Mouse (Mus musculus) Muller cell, postnatal 12 days (primary cell): ENCODE data around the gene Csnk1d.

Experiments used
- DNase-seq: peaks from one replicate; pipeline ENCODE4 v3.0.0-alpha.2; 2015; ENCODE audit errors: inconsistent ontology term

The Csnk1d gene

DNA sequence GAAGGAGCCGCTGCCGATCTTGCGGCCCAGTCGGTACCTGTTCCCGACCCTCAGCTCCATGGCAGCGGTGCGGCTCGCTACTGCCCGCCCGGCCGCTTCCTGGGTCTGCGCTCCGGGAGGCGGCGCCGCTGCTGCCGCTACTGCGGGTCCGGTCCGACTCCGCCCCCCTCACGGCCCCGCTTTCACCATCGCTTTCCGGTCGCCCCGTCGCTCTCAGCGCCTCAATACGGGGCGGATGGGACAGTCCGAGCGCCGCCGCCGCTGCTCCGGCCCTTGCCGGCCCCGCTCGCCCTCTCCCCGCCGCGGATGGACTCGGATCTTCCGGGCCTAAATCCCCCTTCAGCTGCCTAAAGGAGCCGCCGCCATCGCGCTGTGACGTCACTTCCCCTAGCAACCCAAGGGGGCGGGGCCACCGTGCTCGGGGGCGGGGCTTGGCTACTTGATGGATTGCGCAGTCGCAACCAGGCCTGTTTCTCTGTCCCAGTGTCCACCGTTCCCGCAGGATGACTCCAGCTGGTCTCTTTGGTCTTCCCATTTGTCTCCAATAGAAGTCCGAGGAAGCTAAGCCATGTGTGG, at the start of gene Csnk1d:
Gene Csnk1d (minus strand): TSS at position 380 of the 576 bp plus-strand sequence.
- peak; percentile 99 for DNase-seq

DNA sequence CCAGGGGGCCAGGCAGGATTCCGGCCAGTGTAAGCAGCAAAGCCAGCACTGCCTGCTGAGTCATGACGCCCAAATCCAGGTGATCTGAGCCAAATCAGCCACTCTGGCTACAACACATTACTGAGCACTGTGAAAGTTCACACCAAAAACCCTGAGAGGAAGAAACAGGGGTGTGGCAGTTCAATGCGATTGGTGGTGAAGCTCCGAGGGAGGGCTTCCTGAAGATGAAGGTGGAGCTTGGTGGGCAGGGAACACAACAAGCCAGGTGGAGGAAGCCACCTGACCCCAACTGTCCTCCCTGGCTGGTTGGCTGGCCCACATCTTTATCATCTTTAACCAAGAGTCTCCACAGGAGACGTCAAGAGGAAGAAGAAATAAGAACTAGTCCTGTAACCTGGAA, 48.2 kb upstream of the Csnk1d start, which contains the start of gene Cd7:
Gene Cd7 (minus strand): TSS at position 117 of the 400 bp plus-strand sequence.
- DNase-seq, result no peak

DNA sequence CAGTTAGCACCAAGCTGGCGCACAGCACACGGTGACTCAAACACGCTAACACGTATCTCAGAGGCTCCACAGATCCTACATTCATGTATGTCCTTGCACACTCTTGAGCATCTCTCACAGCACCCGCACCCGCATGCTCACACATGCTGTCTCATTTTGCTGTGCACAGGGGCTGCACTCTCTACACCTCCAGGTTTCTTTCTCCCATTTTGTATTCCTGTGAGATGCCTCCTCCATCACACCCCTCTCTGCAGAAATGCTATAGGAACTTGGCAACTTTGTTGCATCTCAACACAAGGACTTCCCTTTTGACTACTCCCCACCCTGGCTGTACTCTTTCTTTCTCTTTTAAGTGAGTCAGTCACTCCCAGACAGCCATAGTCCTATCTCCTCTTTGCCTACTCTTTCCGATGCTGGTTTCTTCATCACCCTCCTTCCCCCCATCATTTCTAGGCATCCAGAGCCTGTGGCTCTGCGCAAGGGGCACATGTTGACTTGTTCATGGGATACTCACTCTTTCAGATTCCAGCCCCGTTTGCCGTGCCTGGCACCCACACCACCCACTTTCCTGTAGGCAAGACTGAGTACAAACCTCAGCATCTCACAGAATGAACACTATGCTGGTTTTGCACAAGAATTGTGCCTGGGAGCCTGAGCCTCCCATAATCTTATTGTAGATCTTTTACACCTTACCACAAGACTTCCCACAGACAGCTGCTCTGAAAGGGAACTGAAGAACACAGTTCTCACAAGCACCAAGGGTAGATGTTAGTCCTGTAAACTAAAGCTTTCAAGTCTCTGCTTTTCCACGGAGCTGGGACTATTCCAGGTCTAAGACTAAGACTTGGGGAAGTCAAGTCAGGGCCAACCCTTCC, 47.5 kb upstream of the Csnk1d start:
- DNase-seq, result no peak

DNA sequence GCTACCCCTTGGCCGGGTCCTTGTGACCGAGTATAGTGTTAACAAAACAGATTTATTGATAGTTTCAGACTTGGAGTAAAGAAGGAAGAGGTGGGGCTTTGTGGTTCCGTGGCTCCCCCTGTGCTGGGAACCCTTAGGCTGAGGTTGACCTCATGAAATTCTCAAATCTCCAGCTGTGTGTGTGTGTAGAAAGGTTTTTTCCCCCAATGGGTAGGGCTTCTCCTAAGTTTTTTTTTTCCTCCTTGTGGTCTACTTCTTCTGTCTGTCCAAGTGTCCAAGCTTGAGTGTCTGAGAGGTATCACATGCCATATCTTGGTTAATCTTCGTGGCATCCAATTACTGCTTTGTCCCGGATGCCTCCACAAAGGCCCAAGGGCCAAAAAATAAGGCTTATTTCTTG, 42.0 kb upstream of the Csnk1d start:
- no peak for DNase-seq

DNA sequence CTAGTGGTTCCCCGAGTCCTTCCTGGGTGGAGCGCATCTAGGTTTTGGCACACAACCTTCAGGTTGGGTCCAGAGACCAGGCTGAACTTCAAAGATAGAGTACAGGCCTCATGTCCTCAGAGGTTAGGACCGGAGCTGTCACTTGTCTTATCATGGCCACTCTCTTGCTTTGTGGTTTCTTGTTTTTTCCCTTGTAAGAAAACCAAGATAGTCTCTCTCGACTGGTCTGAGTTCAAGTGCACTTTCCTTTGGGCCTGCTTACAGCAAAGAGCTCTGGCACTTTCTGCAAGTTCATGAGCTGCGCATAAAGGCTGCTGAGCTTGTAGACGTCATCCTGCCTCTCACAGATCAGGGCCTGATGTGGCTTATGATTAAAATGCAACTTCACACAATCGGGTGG, 36.1 kb upstream of the Csnk1d start:
- DNase-seq, result no peak

DNA sequence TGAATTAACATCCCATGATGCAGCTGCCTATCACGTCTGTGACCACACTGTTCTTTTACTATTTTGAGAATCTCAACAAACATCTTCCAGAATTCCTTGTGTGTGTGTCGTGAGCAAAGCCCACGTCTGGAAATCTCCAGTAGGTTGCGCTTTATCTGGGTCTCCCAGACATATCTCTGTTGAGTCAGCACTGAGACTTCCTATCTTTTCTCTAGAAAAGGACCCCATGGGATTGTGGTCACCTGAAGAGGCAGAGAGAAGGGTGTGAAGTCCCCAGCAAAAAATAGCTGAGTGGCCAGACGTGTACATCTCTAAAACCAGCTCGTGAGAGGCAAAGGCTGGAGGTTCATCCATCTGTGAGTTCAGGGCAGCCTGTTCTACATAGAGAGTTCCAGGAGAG, 33.0 kb upstream of the Csnk1d start:
- DNase-seq, result no peak

DNA sequence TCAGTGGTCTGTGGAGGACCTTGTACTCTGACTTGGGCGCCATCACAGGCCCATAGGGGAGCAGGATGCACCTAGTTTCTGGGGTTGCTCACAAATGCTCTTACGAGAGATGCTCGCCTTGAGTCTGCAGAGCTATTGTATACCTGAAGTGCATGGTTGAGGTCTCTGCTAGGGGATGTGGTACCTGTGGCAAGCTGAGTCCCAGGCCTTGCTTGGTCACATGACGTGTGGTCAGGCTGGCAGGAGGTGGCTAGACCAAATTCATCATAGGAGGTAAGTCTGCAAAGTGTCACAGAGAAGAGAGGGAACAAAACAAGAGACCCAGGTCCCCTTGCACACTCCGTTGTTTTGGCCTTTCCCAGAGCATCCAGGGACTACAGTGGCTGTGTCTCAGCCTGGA, 28.4 kb upstream of the Csnk1d start:
- no peak for DNase-seq

DNA sequence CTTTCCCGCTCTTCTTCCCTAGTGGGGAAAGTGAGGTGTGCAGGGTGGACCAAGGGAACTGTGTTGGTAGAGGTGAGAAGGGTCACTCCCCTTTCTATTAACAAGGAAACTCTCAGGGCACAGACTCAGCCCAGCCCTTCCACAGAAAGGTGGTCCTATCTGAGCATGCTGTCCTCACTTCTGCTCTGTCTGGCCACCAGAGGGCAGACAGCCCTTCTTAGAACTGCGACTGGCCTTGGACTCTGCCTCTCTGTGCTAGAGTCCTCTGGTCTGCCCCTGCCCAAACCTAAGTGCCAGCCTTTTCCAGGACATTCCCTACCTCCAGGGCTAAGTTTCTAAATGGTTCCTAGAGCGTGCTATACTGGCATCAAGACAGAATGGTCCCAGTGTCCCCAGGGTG, 26.6 kb upstream of the Csnk1d start:
- DNase-seq, result peak; percentile 26

DNA sequence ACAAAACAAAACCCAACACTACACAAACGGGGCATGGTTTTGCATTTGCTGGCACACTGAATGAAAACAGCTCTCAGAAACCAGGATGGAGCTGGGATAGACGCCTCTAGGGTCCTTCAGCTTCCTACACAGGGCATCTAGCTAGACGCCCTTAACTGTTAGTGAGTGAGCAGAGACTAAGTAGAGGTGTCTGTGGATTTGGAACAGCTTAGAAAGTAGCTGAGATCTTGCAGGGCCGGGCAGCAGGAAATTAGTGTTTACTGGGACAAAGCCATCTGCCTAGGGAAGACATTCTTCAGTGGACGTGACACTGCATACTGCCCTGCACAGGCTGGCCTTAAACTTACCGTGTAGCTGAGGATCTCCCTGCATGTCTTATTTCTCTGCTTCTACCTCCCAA, 24.3 kb upstream of the Csnk1d start:
- DNase-seq, result no peak

DNA sequence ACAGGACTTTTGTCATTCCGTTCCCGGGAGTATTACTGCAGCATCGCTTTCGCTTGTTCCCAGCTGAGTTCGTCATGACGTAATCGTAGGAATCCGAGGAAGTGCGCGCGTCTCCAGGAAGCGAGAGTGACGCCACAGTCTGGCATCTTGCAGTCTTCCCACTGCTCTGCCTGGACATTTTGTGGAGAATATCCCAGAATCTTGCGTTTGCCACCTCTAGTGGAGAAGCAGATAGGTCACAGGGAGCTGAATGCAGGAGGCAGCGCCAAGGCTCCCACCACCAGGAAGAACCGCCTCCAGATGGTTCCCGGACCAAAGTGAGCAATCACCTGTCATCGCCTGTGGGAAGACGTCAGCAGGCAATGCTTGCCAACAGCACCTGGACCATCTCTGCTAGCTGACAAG, 23.8 kb upstream of the Csnk1d start:
- peak; percentile 34 for DNase-seq

DNA sequence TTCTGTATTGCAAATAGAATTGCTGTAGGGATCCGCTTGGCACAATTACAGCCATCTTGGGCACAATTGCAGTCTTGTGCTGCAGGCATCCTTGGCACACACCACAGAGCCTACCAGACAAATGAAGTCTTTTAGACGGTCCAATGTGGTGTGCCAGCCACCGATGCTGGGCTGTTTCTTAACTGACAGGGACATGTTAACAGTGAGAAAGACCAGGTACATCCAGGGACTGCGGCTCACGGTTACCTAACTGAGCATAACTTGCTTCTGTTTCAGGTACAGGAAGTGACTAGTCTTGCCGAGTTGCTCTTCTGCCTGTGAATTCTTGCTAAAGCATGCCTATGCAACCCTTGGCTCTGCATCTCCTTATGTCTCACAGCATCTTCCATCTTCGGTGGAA, 22.5 kb upstream of the Csnk1d start:
- DNase-seq, result no peak

DNA sequence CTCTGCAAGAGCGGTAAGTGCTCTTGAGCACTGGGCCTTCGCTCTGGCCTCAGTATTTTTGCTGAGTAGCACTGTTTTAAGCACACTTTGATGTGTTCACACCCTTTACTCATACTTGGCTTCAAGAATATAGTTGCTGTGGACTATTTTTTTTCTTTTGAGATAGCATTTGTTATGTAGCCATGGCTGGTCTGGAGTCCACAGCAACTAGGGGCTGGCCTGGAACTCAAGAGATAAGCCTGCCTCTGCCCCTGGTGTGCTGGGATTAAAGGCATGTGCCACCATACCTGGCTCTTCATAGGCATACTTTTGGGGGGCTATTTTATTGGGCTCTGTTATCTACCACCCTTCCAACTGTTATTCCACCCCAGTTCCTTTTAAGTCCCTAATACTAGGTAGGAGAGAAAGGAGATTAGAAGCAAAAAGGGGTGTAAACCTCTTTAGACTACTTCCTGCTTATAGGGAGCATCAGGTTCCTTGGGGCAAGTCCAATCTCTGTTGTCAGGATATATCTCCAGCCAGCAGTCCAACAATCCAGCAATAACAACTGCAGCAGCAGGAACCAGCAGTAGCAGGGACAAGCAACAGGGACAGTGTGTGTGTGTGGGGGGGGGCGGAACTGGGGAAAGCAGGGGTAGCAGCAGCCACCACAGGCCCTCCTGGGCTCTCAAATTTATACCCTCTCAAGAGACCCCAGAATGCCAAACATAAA, 19.1 kb upstream of the Csnk1d start:
- no peak for DNase-seq

DNA sequence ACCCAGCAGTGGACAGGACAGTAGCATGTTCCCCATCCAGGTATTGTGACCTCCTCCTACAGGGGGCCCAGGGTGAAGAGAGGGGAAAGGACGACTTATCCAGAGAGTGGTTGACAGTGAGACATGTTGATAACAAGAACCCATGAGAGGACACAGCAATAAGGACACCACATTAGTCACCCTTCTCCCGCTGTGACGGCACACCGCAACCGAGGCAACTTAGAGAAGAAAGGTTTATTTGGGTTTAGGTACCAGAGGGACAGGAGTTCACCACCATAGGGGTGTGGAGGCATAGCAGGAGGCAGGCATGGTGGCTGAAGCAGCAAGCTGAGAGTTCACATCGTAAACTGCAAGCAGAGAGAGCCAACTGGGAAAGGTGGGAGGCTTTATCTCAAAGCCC, 15.1 kb upstream of the Csnk1d start:
- no peak for DNase-seq

DNA sequence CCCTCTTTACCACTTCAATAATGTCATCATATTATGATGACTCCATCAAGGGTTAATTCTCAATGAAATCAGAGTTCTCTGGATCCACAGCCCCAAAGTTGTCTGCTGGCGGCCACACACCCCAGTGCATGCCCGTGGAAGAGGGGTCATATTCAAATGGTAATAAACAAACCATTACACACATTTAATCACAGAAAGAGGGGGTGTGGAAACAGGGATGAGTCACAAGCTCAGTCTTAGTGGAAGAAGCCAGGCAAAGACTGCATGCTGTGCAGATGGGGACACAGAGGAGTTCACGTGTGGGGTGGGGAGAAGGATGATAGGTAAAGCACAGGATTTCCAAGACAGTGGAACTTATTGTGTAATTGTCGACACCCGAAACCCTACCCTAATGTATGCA, 13.2 kb upstream of the Csnk1d start:
- no peak for DNase-seq

DNA sequence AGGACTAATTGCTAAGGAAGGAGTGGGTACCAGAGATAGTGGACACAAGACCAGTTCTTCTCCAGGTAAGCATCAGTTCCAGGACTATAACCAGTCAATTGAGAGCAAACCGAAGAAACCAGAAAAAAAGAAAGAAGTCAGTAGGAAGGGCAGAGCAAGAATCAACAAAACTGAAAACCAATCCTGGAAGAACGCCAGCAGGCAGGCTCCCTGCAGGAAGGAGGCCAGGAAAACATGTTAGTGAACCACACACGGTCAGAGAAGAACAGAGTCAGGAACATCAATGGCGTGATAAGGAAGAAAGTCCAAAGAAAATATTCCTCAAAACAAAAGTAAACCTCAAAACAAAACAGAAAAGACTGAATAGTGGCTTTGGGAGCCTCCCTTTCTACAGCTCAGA, 10.8 kb upstream of the Csnk1d start:
- DNase-seq, result no peak

DNA sequence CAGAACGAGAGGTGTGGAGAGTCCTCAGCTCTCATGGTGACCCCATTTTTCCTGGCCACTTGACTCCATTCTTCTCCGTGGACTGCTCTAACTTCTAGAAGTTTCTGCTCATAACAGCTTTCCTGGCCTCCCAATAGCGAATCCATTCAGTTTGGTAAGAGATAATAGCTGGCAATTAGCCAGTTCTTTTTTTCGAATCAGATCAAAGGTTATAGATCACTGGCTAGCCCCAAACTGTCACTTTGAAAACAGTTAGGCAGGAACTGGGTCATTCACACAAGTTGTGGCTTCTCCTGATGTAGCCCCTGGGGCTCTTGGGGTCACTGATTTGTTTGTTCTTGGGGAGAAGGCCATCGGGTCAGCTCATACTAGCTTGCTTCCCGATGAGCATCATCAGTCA, 3.6 kb upstream of the Csnk1d start:
- no peak for DNase-seq

DNA sequence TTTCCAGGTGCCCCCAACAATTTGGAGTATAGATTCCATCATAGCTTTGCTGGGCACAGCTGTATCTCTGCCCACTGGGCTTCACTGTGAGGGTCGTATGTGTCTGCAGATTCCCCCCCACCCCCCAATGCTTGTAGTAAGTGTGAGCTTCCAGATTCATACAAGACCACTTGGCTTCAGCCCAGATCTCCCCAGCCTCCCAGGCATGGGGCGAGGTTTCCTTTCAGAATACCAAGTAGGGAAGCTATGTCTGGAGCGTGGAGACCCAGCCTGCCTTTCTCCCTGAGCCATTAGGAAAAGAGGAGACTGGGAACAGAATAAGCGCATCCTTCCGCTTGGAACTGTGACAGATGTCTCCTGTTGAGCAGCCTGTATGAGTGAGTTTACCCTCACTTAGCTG, 2.5 kb upstream of the Csnk1d start:
- DNase-seq, result no peak

DNA sequence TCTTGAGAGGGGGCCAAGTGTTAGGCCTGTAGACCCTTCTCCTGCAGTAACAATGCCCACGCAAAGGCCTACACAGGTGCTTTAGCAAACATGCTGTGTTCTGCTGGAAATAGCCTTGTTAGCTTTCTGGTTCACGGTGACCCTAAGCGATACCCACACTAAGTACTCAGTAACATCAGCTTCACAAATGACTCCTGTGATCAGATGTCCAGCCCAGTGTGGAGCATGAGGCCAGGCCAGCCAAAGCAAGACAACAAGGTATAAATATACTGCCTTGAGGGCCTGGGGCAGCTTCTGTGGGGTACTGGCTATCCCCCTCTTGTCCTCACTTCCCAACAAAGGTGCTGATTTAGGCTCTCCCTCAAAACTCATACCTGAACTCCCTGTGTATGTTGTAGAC, 1.9 kb upstream of the Csnk1d start:
- DNase-seq, result no peak

DNA sequence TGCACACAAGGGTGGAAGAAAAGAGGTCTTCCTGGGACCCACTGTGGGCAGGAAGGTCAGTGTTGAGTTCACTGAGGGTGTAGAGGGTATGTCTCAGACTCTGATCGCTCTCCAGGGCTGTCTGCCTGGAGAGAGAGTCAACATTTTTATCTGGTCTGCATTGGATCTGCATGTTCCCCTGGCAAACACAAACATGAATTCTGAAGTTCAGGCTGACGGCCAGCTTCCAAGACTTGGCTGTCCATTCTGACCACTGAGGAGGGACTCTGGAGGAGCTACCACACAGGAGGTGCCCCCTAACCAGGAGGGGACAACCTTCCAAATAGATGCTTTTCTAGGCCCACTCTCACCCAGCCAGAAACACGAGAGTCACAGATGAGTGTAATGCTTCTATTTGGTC, 661 bp upstream of the Csnk1d start:
- no peak for DNase-seq

DNA sequence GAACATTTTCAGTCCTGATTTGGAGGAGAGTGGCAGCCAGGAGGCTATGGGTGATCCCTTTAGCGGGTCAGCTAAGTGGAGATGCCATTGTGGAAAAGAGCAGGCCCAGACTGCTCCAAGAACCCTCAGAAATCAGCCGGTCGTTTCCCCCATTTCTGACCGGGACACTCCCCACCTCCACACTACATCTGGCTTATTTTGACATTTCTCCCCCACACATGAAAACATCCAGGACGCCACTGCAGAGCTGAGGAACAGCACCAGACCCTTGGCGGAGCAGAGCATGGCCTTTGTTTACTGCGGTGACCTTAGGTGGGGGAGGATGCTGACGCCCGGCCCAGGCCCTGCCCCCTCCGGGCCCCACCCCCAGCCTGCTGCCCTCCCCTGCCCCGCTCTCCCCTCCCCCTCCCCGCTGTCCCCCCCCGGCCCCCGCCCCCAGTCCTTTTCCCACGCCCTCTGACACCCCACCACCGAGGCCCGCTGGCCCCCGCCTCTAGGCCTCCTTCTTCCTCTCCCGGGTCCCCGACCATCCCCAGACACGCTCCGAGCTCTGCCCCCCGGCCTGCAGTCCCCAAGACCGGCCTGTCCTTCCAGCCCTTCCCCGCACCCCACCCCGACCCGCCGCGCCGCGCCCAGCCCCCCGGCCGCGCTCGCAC, 876 bp downstream of the Csnk1d start:
- DNase-seq, result peak; percentile 61

DNA sequence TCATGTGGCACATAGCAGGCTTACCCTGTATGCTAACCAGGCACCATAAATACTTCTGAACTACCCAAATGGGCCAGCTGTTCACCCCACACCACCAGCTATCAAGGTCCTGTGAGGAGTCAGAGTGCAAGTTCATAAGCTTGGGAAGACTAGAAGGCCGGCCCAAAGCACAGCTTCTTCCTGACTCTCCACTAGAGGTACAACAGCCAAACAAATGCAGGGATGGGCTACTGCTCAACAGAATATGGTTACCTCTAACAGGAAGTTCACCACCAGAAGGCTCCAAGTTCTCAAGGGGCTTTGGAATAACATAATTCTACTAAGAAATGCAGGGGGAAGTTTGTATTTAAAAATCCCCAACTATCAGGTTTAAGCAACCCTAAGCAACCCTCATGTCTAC, 1.6 kb downstream of the Csnk1d start:
- no peak for DNase-seq

DNA sequence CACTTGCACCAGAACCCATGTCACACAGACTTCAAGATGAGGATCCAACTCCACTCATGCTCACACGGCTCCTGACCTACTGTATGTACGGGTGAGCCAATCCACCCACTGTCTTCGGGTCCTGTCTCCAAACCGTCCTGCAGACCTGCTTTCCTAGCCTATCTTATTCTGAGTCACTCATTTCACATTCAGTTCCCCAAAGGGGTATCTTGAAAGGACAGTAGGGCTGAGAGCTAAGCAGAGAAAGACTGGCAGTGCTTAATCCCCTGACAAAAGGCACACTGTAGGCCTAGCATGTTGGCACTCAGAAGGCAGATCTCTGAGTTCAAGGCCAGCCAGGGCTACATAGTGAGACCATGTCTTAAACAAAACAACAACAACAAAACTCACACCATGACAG, 2.7 kb downstream of the Csnk1d start:
- DNase-seq, result no peak
